Mouse (Mus musculus) heart, embryonic 16.5 days (tissue): ENCODE results near the gene Hs3st1. TPM values are rescaled to one million over a fixed set of nuclear protein-coding genes. Genes with fewer than 3 reads are reported as not detected.

Experiments used
- ATAC-seq: fragments of 200-750 bp; cut with Nextera tagmentation; replicated peaks from 2 replicates; pipeline ENCODE4 v1.8.0; 2017; ENCODE audit warnings: moderate number of reproducible peaks; ENCODE audit not compliant: insufficient read depth, low FRiP score; ENCODE audit errors: extremely low read depth
- H3K27ac ChIP-seq: fragments of 300-500 bp; sonication (generic); 2 replicates; pipeline ENCODE4 v1.5.1; 2014; ENCODE audit warnings: mild to moderate bottlenecking, low read length, control low read depth, moderate library complexity
- H3K27me3 ChIP-seq: fragments of 300-500 bp; sonication (generic); 2 replicates; pipeline ENCODE4 v1.6.1; 2014; ENCODE audit warnings: low read length, mixed read lengths; ENCODE audit not compliant: control insufficient read depth, insufficient read depth
- H3K36me3 ChIP-seq: fragments of 300-500 bp; sonication (generic); 2 replicates; pipeline ENCODE4 v1.6.1; 2014; ENCODE audit not compliant: control insufficient read depth, insufficient read depth
- H3K4me1 ChIP-seq: fragments of 300-500 bp; sonication (generic); 2 replicates; pipeline ENCODE4 v1.6.1; 2014; ENCODE audit warnings: low read length, mixed read lengths; ENCODE audit not compliant: control insufficient read depth, insufficient read depth
- H3K4me2 ChIP-seq: fragments of 300-500 bp; sonication (generic); 2 replicates; pipeline ENCODE4 v1.6.1; 2014; ENCODE audit warnings: low read depth, mild to moderate bottlenecking, control low read depth, low read length
- H3K4me3 ChIP-seq: fragments of 300-500 bp; sonication (generic); 2 replicates; pipeline ENCODE4 v1.5.1; 2014; ENCODE audit warnings: mild to moderate bottlenecking, control low read depth, low read length
- H3K9ac ChIP-seq: fragments of 300-500 bp; sonication (generic); 2 replicates; pipeline ENCODE4 v1.6.1; 2014; ENCODE audit warnings: low read length, control low read depth
- H3K9me3 ChIP-seq: fragments of 300-500 bp; sonication (generic); replicated peaks from 2 replicates; pipeline ENCODE4 v1.6.1; 2016; ENCODE audit warnings: low read length; ENCODE audit not compliant: control insufficient read depth
- WGBS: fragments of 180-500 bp; shearing (Covaris S2); extraction: QIAGEN DNeasy Blood & Tissue Kit; methylation state at CpG from one replicate; pipeline ENCODE4 v1.1.7; 2014; 5-methylcytosine and 5-hydroxymethylcytosine counted together
- polyA plus RNA-seq: library from polyadenylated mRNA; unstranded; fragments of >200 nt; fragmentation: Nextera tagmentation; extraction: Ambion mirVana; gene quantifications from 2 replicates; pipeline ENCODE4 v1.2.1, GENCODE M21; 2015

The Hs3st1 gene
- polyA plus RNA-seq, 1 experiment from 2014 or later = 5.8 TPM

DNA sequence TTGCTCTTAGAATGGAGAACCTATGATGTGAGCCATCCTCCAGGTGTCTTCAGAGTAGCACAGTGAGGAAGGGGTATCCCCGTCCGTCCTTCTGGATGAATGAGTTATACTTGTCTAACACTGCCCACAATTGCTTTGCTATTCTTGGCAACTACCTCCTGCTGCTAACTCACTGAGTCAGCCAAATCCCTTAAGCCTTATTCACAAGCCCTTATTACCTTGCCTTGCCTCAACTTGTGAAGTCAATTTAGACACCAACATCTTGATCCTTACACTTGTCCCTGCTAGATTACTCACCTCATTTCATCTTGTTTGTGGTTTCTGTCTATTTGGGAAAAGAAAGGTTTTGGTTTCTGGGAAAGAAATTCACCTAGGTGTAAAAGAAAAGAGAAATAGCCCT is 95.9 kb downstream of the Hs3st1 start:
- 52% methylated on average over 2 of the region's 2 CpGs for WGBS
- H3K9ac ChIP-seq = no peak overlapping the region
- no peak for ATAC-seq
- H3K27ac ChIP-seq = no peak overlapping the region
- H3K9me3 ChIP-seq = no peaks in the 10 kb centered on the region
- H3K36me3 ChIP-seq = no peaks in the 10 kb centered on the region
- H3K27me3 ChIP-seq = no peaks in the 10 kb centered on the region
- no peak overlapping the region for H3K4me3 ChIP-seq
- H3K4me2 ChIP-seq = no peak overlapping the region
- no peaks in the 10 kb centered on the region for H3K4me1 ChIP-seq

DNA sequence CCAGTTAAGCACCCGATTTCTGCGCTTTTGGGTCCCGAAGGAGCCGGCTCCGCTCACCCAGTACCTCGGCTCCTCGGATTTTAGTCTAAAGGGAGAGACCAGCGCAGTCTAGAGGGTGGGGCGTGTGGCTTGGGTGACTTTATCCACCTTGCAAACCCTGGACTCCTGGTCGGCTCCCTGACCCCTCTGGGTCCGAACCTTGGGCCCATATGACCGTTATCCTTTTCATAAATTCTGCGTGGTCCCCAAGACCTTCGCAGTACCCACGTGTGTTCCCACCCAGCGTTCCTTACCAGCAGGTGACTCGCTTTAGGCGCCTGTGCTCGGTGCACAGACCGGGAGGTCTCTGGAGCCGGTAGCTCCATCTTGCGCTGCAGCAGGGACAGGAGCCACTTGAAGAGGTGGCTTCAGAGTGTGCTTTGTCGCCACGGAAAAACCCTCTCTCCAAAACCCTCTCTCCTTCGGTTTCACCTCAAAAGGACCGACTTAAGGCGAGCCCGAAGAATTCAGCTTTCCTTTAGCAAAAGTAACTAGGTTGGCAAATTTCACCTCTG is 110.4 kb downstream of the Hs3st1 start:
- Histone ChIP-seq H3K36me3 (no peaks in the 10 kb centered on the region), H3K9me3 (no peaks in the 10 kb centered on the region), H3K4me1 (peaks cover 13% of the 10 kb centered on the region), H3K9ac (peak overlapping the region; percentile 73), H3K4me3 (peak overlapping the region; percentile 74), H3K4me2 (peak overlapping the region; percentile 92), H3K27ac (no peak overlapping the region), H3K27me3 (peaks cover 9% of the 10 kb centered on the region)
- 1% methylated on average over 28 of the region's 28 CpGs for WGBS
- peak; percentile 79 for ATAC-seq

DNA sequence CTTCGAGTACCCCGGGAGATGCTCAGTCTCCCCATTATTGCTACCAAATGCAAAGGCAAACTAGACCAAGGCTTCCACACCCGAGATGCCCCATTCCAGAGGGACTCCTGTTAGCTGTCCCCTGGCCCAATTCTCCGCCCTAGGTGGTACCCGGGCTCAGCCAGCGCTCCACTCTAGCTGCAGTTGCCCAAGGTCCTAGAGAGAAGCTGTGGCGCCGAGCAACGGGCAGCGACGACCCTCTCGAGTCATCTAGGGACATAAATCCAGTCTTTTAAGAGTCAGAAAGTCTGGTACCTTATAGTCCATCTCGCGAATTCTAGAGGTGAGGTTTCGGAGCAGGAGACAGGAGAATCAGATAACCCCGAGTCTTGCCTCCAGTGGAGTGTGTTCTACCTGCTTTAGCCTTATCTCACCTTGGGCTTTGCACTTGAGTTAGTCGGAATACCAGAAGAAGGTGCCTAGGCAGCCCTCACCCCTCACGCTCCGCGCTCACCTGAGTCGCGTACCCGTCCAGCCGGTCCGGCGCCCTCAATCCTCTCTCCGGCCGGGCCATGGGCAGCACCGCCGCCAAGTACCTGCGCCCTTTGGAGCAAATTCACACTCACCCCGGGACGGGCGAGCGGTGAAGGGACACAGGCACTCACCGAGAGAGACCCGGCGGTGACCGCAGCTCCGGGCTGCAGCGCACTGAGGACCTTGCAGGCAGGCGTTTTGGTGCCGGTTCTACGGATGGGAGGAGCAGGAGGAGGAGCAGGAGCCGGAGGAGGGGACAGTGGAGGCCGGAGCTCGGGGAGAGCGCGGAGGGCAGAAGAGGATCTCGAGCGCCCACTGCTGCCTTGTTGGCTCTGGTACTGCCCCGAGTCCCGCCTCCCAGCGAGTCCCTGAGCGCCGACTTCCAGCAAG is 111.1 kb downstream of the Hs3st1 start:
- Histone ChIP-seq H3K27me3 (peaks cover 10% of the 10 kb centered on the region), H3K9me3 (no peaks in the 10 kb centered on the region), H3K36me3 (no peaks in the 10 kb centered on the region), H3K4me2 (peak overlapping the region; percentile 92), H3K4me3 (peak overlapping the region; percentile 74), H3K4me1 (peaks cover 13% of the 10 kb centered on the region), H3K9ac (peak overlapping the region; percentile 73), H3K27ac (no peak overlapping the region)
- peak; percentile 96 for ATAC-seq
- WGBS = under 1% methylated on average over 56 of the region's 56 CpGs

DNA sequence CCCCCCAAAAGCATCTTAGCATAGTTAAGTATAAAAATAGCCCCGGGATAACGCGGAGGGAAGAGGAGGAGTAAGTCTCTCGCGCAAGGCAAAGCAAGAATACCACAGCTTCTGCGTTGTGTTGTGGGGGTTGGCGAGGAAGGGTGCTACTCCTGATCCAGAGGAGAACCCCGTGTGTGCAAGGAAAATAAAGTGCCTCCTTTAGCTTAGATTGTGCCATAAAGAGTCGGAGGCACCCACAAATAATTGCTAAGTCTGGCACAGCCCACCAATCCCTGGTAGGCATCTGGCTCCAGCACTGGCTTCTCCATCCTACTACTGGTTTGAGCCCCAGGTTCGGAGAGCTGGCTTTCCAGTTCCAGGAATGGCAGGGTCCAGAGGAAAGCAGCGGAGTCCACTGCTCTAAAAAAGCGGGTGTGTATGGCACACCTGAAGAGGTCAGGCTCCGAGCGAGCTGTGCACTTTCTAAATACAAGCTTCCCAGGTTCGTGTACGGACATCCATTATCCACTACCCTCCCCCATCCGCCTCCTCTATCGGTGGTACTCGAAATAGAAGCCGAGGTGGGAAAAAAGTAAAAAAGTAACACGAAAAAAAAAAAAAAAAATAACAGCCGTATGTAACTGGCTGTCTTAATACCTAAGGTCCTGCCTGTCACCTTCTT is 111.9 kb downstream of the Hs3st1 start:
- WGBS = 2% methylated on average over 22 of the region's 22 CpGs

DNA sequence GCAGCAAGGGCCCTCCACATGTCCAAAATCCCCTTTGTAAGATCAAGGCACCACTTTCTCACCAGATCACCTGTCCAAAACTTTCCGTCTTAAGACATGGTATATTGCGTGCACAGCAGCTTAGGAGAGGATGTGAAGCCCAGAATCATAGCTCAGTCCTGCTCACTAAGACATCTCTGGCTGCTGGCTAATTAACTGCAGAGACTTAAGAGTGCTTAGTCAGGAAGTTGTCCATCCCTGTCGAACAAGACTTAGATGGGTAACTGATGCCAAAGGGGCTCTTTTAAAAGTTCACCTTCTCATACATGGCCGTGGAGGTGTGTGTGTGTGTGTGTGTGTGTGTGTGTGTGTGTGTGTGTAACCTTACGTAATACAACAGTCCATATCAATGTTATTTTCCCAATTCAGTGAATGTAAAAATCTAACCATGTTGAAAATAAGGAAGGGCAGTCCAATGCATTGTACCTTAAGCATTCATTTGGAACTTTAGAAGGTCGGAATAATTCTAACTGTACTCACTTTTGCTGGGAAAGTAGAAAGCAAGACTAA is 113.0 kb downstream of the Hs3st1 start:
- Histone ChIP-seq H3K36me3 (no peaks in the 10 kb centered on the region), H3K27me3 (peaks cover 10% of the 10 kb centered on the region; the same call in 1 of the 2 replicates), H3K27ac (no peak overlapping the region), H3K4me2 (no peak overlapping the region), H3K4me3 (no peak overlapping the region), H3K9ac (no peak overlapping the region), H3K4me1 (peaks cover 20% of the 10 kb centered on the region), H3K9me3 (no peaks in the 10 kb centered on the region)
- ATAC-seq = no peak
- 74% methylated on average over 6 of the region's 6 CpGs for WGBS

More for the DNA sequence above, 111.9 kb downstream of the Hs3st1 start:
- Histone ChIP-seq H3K9ac (peak overlapping the region; percentile 70; the same call in 1 of the 2 replicates), H3K36me3 (no peaks in the 10 kb centered on the region), H3K4me1 (peaks cover 13% of the 10 kb centered on the region), H3K27ac (no peak overlapping the region), H3K9me3 (no peaks in the 10 kb centered on the region), H3K4me2 (peak overlapping the region; percentile 92), H3K4me3 (peak overlapping the region; percentile 74), H3K27me3 (peaks cover 10% of the 10 kb centered on the region; the same call in 1 of the 2 replicates)
- no peak for ATAC-seq

DNA sequence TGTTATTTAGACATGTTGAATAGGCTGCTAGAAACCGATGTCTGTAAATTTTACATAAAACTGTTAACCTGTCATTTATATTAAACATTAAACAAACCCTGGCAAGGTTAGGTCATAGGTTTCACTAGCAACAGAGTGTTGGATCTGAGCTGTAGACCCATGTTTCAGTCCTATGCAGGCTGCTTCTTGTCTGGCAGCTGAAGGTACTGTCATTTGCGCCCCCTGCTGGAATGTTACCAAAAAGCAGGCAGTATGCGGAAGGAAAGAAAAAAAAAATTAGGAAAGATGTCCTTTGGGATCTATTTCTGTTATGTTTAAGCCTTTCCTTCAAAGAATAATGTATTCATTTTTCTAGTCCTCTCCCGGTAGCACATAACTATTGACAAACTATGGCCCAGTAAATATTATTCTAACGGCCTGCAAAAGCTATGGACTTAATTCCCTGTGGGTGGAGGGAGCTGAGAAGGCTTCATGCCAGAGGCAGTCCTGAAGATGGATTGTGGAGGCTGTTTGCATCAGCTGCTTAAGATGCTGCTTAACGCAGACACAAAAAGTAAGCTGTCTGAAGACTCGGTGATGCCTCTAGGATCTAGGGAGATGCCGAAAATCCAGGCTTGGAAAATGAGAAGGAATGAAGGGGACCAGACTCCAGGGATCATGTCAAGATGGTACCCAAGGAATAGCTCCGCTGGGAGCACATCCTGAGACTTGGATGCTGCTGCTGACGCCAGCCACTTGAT is 115.7 kb downstream of the Hs3st1 start:
- H3K9ac ChIP-seq = no peak overlapping the region
- ATAC-seq = no peak
- H3K4me2 ChIP-seq = no peak overlapping the region
- H3K27ac ChIP-seq = no peak overlapping the region
- H3K4me1 ChIP-seq = peaks cover 19% of the 10 kb centered on the region
- H3K9me3 ChIP-seq = no peaks in the 10 kb centered on the region
- no peaks in the 10 kb centered on the region for H3K36me3 ChIP-seq
- H3K4me3 ChIP-seq = no peak overlapping the region
- H3K27me3 ChIP-seq = 0 out of 2 replicates have a peak, but pooled peaks cover 7% of the 10 kb centered on the region
- WGBS = 43% methylated on average over 10 of the region's 10 CpGs

DNA sequence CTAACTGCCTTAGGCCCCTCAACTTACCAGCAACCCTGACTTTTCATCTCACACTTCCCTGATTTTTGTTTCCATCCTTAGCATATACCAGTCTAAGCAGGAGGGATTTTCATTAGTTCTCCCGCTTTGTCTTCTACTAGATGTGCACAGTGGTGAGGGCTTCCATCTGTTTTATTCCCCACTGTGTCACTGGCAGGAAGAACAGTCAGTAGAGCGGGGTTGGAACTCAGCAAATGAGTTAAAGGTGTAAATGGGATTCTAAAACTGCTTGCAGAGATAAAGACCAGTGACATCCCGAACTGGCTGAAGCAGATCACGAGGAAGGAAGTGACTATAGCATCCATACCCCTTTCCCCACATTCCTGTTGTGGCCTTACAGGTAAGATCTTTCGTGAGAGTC is 116.3 kb downstream of the Hs3st1 start:
- ATAC-seq = no peak
- Histone ChIP-seq H3K9ac (no peak overlapping the region), H3K4me2 (no peak overlapping the region), H3K4me1 (peaks cover 15% of the 10 kb centered on the region; the same call in 1 of the 2 replicates), H3K36me3 (no peaks in the 10 kb centered on the region), H3K27ac (no peak overlapping the region), H3K27me3 (0 out of 2 replicates have a peak, but pooled peaks cover 7% of the 10 kb centered on the region), H3K4me3 (no peak overlapping the region), H3K9me3 (no peaks in the 10 kb centered on the region)
- WGBS = 65% methylated on average over 5 of the region's 5 CpGs

DNA sequence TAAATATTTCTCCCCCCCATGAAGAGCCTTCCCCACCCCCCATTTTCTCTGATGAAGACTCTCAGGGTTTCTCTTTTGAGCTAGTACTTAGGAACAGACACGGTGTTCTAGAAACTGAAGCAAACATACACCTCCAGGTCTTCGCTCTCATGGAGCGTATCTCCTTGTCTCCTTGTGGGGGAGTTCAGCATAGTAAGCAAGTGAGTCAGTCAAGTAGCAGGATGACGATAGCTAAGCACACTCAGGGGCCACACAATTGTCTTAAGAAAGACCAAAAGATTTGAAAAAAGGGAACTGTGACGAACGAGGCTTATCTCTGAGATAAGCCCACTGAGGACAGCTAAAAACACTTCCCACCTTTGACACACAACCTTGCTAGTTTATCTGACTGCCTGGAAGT is 117.4 kb downstream of the Hs3st1 start:
- Histone ChIP-seq H3K4me3 (no peak overlapping the region), H3K4me1 (peaks cover 9% of the 10 kb centered on the region; the same call in 1 of the 2 replicates)
- ATAC-seq = no peak

More for the DNA sequence above, 117.4 kb downstream of the Hs3st1 start:
- Histone ChIP-seq H3K9me3 (no peaks in the 10 kb centered on the region), H3K4me2 (no peak overlapping the region), H3K27ac (no peak overlapping the region), H3K9ac (no peak overlapping the region), H3K36me3 (no peaks in the 10 kb centered on the region), H3K27me3 (0 out of 2 replicates have a peak, but pooled peaks cover 7% of the 10 kb centered on the region)
- WGBS = 28% methylated on average over 6 of the region's 6 CpGs
